9 mouse cellular contexts compared by ENCODE assay signal in genomic region chr4:32481366-32482055, GRCm38 (mm10).
A peak's percentile ranks its signal among the peaks of the same experiment; 100 is the strongest.
DNase-seq lines count a peak whose midpoint lies in the region; ATAC-seq and TF ChIP-seq lines count a peak whose summit lies in the region.
"Had no signal": no experiment of that assay in that cellular context is flagged by ENCODE, and none has a peak within 500 bp of the region (broad histone marks: within the 10 kb centered on the region; RNA-seq: fewer than 3 reads in every experiment).

No protein-coding gene starts in this region.

- H3K4me1 ChIP-seq in kidney, embryonic 15.5 days: peaks cover 10% of the 10 kb centered on the region; the same call in 1 of the 2 replicates
- H3K4me1 ChIP-seq in limb, embryonic 14.5 days (ENCODE audit: control insufficient read depth, insufficient read depth, low read length): peaks cover 27% of the 10 kb centered on the region

- H3K9ac ChIP-seq in kidney, embryonic 15.5 days: no peak overlapping the region
- H3K9ac ChIP-seq in limb, embryonic 14.5 days (ENCODE audit: low read depth, low read length, severe bottlenecking): no peak overlapping the region
- H3K9ac ChIP-seq: lung, embryonic 15.5 days had no signal

- no peak for TF ChIP-seq POLR2A in limb, embryonic 14.5 days (IDR thresholded peaks at IDR 0.05; ENCODE audit: borderline replicate concordance, extremely low read depth, insufficient read depth, insufficient read length)

- no peaks in the 10 kb centered on the region for H3K36me3 ChIP-seq in kidney, embryonic 15.5 days
- H3K36me3 ChIP-seq in limb, embryonic 14.5 days (ENCODE audit: control insufficient read depth, insufficient read depth, low read length): no peaks in the 10 kb centered on the region
- H3K36me3 ChIP-seq: lung, embryonic 15.5 days had no signal

- 0 out of 2 replicates have a peak, but pooled peaks have one; percentile 25 for ATAC-seq in kidney, embryonic 15.5 days (replicated peaks; ENCODE audit: low FRiP score)
- ATAC-seq in limb, embryonic 14.5 days (ENCODE audit: low FRiP score, low read depth): no peak

- DNase-seq in kidney, adult 18-20 months: no peak
- peak; percentile 45 for DNase-seq in cerebellum, adult 9-10 months
- peak; percentile 37 for DNase-seq in gastrocnemius, postnatal 14 days
- no peak for DNase-seq in limb, embryonic 14.5 days (ENCODE audit: low spot score)
- DNase-seq in layer of hippocampus, postnatal 10 days (ENCODE audit: low spot score in 2 of 2): no peak
- DNase-seq in frontal cortex, postnatal 14 days (ENCODE audit: low spot score in 2 of 2): no peak
- DNase-seq in liver: no peak

- no peak overlapping the region for H3K4me3 ChIP-seq in kidney, embryonic 15.5 days (replicated peaks)
- no peak overlapping the region for H3K4me3 ChIP-seq in limb, embryonic 14.5 days (replicated peaks; ENCODE audit: low read length)
- H3K4me3 ChIP-seq: lung, embryonic 15.5 days had no signal

- WGBS in kidney, embryonic 15.5 days: 25% methylated on average over 18 of the region's 18 CpGs
- 24% methylated on average over 18 of the region's 18 CpGs for WGBS in limb, embryonic 14.5 days

- intact Hi-C loops in gastrocnemius, postnatal 14 days (cut with DNase I; ENCODE audit: low total_unique reads): no loop called here

- no peaks in the 10 kb centered on the region for H3K9me3 ChIP-seq in kidney, embryonic 15.5 days (replicated peaks)
- no peaks in the 10 kb centered on the region for H3K9me3 ChIP-seq in limb, embryonic 14.5 days (ENCODE audit: control insufficient read depth, low read length)
- H3K9me3 ChIP-seq: lung, embryonic 15.5 days had no signal

- no peak overlapping the region for H3K27ac ChIP-seq in kidney, embryonic 15.5 days
- H3K27ac ChIP-seq in limb, embryonic 14.5 days (replicated peaks; ENCODE audit: low read depth, low read length): no peak overlapping the region
- H3K27ac ChIP-seq: lung, embryonic 15.5 days had no signal

- no peak overlapping the region for H3K4me2 ChIP-seq in kidney, embryonic 15.5 days
- H3K4me2 ChIP-seq in limb, embryonic 14.5 days (replicated peaks; ENCODE audit: low read depth, low read length, severe bottlenecking): 0 out of 2 replicates have a peak overlapping the region, but pooled peaks have one; percentile 23
- H3K4me2 ChIP-seq: lung, embryonic 15.5 days had no signal

- H3K27me3 ChIP-seq in kidney, embryonic 15.5 days: no peaks in the 10 kb centered on the region
- H3K27me3 ChIP-seq in limb, embryonic 14.5 days (ENCODE audit: control insufficient read depth, insufficient read depth, low read length): no peaks in the 10 kb centered on the region
- H3K27me3 ChIP-seq: lung, embryonic 15.5 days had no signal

Comparison
In these comparisons a context has a peak if more than half of its experiments do, and no peak if none do; other contexts are left out.
1. DNase-seq: peak in cerebellum, adult 9-10 months (single experiment) and gastrocnemius, postnatal 14 days (single experiment); none in kidney, adult 18-20 months (single experiment), limb, embryonic 14.5 days (single experiment), layer of hippocampus, postnatal 10 days (0 of 2), frontal cortex, postnatal 14 days (0 of 2) and liver (single experiment).